Mouse (Mus musculus) limb, embryonic 11.5 days (tissue): ENCODE measurements around the gene Gemin5. TPM values are rescaled to one million over a fixed set of nuclear protein-coding genes. Genes with fewer than 3 reads are reported as not detected.

Source experiments
- ATAC-seq: fragments of 200-750 bp; cut with Nextera tagmentation; 2 replicates; pipeline ENCODE4 v1.8.0; 2017; ENCODE audit warnings: low read depth; ENCODE audit not compliant: insufficient number of reproducible peaks, low FRiP score, low TSS enrichment
- DNase-seq: peaks from one replicate; pipeline ENCODE4 v3.0.0-alpha.2; 2015; ENCODE audit warnings: low spot score
- H3K27ac ChIP-seq: fragments of 300-500 bp; sonication (generic); replicated peaks from 2 replicates; pipeline ENCODE4 v1.5.1; 2014; ENCODE audit warnings: low read depth, mild to moderate bottlenecking, low read length
- H3K27me3 ChIP-seq: fragments of 300-500 bp; sonication (generic); 2 replicates; pipeline ENCODE4 v1.6.1; 2014; ENCODE audit warnings: mild to moderate bottlenecking, low read length, mixed read lengths; ENCODE audit not compliant: control insufficient read depth, insufficient read depth
- H3K36me3 ChIP-seq: fragments of 300-500 bp; sonication (generic); 2 replicates; pipeline ENCODE4 v1.6.1; 2014; ENCODE audit warnings: mild to moderate bottlenecking, low read length, moderate library complexity, mixed read lengths; ENCODE audit not compliant: control insufficient read depth, insufficient read depth
- H3K4me1 ChIP-seq: fragments of 300-500 bp; sonication (generic); 2 replicates; pipeline ENCODE4 v1.6.1; 2014; ENCODE audit warnings: low read length, mixed read lengths; ENCODE audit not compliant: control insufficient read depth, insufficient read depth
- H3K4me2 ChIP-seq: fragments of 300-500 bp; sonication (generic); 2 replicates; pipeline ENCODE4 v1.6.1; 2014; ENCODE audit warnings: low read depth, mild to moderate bottlenecking, moderate library complexity; ENCODE audit not compliant: severe bottlenecking
- H3K4me3 ChIP-seq: fragments of 300-500 bp; sonication (generic); 2 replicates; pipeline ENCODE4 v1.5.1; 2014; ENCODE audit warnings: low read depth, low read length
- H3K9ac ChIP-seq: fragments of 300-500 bp; sonication (generic); 2 replicates; pipeline ENCODE4 v1.6.1; 2014; ENCODE audit warnings: mild to moderate bottlenecking, low read length
- H3K9me3 ChIP-seq: fragments of 300-500 bp; sonication (generic); 2 replicates; pipeline ENCODE4 v1.6.1; 2016; ENCODE audit warnings: low read length; ENCODE audit not compliant: control insufficient read depth
- WGBS: fragments of 180-500 bp; shearing (Covaris S2); extraction: QIAGEN DNeasy Blood & Tissue Kit; methylation state at CpG from one replicate; pipeline ENCODE4 v1.1.7; 2014; 5-methylcytosine and 5-hydroxymethylcytosine counted together
- polyA plus RNA-seq: library from polyadenylated mRNA; unstranded; fragments of >200 nt; fragmentation: Nextera tagmentation; extraction: Ambion mirVana; gene quantifications from 2 replicates; pipeline ENCODE4 v1.2.1, GENCODE M21; 2014

Gene Gemin5
- polyA plus RNA-seq, 1 experiment from 2014 or later, result 28.5 TPM

DNA sequence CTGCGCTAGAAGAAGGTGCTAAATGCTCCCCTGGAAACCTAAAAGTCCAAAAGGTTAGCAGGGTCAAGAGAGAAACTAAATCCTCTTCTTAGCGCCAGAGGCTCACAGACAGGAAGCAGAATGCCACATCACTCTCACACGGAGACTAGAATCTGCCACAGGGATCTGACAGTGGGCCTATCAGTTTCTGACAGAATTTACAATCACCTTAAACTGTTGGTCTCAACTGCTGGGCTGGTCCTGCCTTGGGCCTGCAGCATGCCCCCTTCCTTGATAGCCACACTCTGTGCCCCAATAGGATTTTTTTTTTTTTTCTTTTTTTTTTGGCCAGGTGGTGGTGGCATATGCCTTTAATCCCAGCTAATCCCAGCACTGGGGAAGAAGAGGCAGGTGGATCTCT, 11.5 kb downstream of the Gemin5 start:
- H3K9ac ChIP-seq, result no peak overlapping the region
- WGBS, result 83% methylated on average over 3 of the region's 3 CpGs
- ATAC-seq (no peak), DNase-seq (no peak)
- H3K4me1 ChIP-seq, result no peaks in the 10 kb centered on the region
- H3K27me3 ChIP-seq, result no peaks in the 10 kb centered on the region
- no peak overlapping the region for H3K4me3 ChIP-seq
- no peak overlapping the region for H3K4me2 ChIP-seq
- no peak overlapping the region for H3K27ac ChIP-seq
- H3K9me3 ChIP-seq, result no peaks in the 10 kb centered on the region
- H3K36me3 ChIP-seq, result peaks cover 27% of the 10 kb centered on the region

- Histone ChIP-seq H3K27ac (no peak overlapping the region), H3K36me3 (peaks cover 27% of the 10 kb centered on the region), H3K27me3 (no peaks in the 10 kb centered on the region), H3K4me3 (no peak overlapping the region), H3K4me2 (no peak overlapping the region), H3K9me3 (no peaks in the 10 kb centered on the region), H3K4me1 (no peaks in the 10 kb centered on the region), H3K9ac (no peak overlapping the region)
- WGBS, result 91% methylated on average over 9 of the region's 9 CpGs
- ATAC-seq (no peak), DNase-seq (no peak)
These were observed 12.9 kb downstream of the Gemin5 start for GRCm38 (mm10) chr11:58155458-58155857.

GRCm38 (mm10) chr11:58146241-58146640, 22.1 kb downstream of the Gemin5 start:
- DNase-seq, result no peak
- Histone ChIP-seq H3K9ac (no peak overlapping the region), H3K4me3 (no peak overlapping the region), H3K36me3 (peaks cover 35% of the 10 kb centered on the region), H3K27ac (no peak overlapping the region), H3K4me2 (no peak overlapping the region), H3K4me1 (no peaks in the 10 kb centered on the region), H3K27me3 (no peaks in the 10 kb centered on the region), H3K9me3 (no peaks in the 10 kb centered on the region)
- ATAC-seq, result no peak
- 95% methylated on average over 5 of the region's 5 CpGs for WGBS

- H3K9ac ChIP-seq, result no peak overlapping the region
- ATAC-seq, result no peak
- no peaks in the 10 kb centered on the region for H3K4me1 ChIP-seq
- no peak overlapping the region for H3K27ac ChIP-seq
- no peaks in the 10 kb centered on the region for H3K9me3 ChIP-seq
- H3K4me2 ChIP-seq, result no peak overlapping the region
- no peak for DNase-seq
- no peak overlapping the region for H3K4me3 ChIP-seq
- H3K27me3 ChIP-seq, result no peaks in the 10 kb centered on the region
- peaks cover 46% of the 10 kb centered on the region for H3K36me3 ChIP-seq
- WGBS, result 90% methylated on average over 9 of the region's 9 CpGs
These were observed 24.5 kb downstream of the Gemin5 start for GRCm38 (mm10) chr11:58143704-58144426.

DNA sequence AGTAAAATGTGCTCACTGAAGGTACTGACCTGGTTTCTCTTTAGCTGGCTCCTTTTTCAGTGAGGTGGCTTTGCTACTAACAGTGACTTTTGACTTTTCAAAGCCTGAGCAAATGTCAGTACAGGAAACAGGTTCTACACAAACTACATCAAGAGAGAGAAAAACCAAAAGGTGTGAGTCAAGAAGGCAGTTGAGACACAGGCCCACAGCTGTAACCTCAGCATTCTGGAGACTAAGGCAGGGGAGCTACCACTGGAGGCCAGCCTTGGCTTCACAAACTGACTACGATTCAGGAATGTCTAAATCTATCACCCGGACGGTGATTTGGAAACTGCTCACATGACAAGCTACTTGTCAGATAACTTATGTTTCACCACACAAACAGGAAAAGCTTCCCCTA, 28.9 kb downstream of the Gemin5 start:
- H3K27ac ChIP-seq, result no peak overlapping the region
- 94% methylated on average over 3 of the region's 3 CpGs for WGBS
- peaks cover 31% of the 10 kb centered on the region for H3K36me3 ChIP-seq
- H3K4me3 ChIP-seq, result no peak overlapping the region
- DNase-seq, result no peak
- H3K4me2 ChIP-seq, result no peak overlapping the region
- H3K9me3 ChIP-seq, result no peaks in the 10 kb centered on the region
- H3K27me3 ChIP-seq, result no peaks in the 10 kb centered on the region
- H3K4me1 ChIP-seq, result no peaks in the 10 kb centered on the region
- no peak overlapping the region for H3K9ac ChIP-seq
- no peak for ATAC-seq

DNA sequence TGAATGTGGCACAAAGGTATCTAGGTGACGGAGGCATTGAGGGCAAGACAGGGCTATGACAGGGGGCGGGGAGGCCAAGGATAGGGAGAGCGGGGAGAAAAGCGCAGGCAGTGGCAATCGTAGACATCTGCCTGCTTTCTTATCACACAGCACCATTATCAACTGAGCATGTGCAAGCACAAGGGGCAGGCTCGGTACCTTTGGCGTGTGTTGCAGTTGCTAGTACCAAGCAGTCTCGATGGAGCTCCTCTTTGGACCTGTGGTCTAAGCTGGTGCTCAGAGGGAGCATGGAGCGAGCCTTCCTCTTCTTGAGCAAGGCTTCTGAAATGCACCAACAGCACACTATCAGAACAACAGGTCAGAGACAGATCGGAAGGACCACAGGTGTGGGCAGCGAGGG, 29.5 kb downstream of the Gemin5 start:
- Histone ChIP-seq H3K9ac (no peak overlapping the region), H3K4me3 (no peak overlapping the region), H3K36me3 (peaks cover 26% of the 10 kb centered on the region), H3K27me3 (no peaks in the 10 kb centered on the region), H3K9me3 (no peaks in the 10 kb centered on the region), H3K27ac (no peak overlapping the region), H3K4me1 (no peaks in the 10 kb centered on the region), H3K4me2 (no peak overlapping the region)
- 96% methylated on average over 11 of the region's 11 CpGs for WGBS
- no peak for ATAC-seq
- no peak for DNase-seq

DNA sequence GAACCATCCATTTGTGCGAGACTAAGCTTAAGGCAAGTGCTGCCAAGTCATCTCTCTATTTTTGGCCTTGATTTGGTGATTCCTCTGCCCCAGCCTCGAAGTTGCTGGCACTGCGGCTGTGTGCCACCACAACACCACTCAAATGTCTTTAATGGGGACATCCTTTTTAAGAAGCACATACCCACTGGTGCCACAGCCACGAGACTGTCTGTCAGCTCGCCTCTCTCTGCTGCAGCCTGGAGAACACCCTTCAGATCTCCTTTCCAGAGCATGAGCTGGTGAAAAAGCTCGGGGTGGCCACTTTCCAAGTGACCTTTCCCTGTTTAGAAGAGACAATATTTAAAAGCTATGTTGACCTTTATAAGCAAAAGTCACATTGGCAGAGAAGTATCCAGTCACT, 31.7 kb downstream of the Gemin5 start:
- no peaks in the 10 kb centered on the region for H3K27me3 ChIP-seq
- 90% methylated on average over 6 of the region's 6 CpGs for WGBS
- no peak overlapping the region for H3K27ac ChIP-seq
- ATAC-seq, result no peak
- H3K9me3 ChIP-seq, result no peaks in the 10 kb centered on the region
- no peak overlapping the region for H3K9ac ChIP-seq
- no peak for DNase-seq
- no peak overlapping the region for H3K4me3 ChIP-seq
- H3K36me3 ChIP-seq, result peaks cover 27% of the 10 kb centered on the region
- H3K4me1 ChIP-seq, result no peaks in the 10 kb centered on the region
- H3K4me2 ChIP-seq, result no peak overlapping the region

DNA sequence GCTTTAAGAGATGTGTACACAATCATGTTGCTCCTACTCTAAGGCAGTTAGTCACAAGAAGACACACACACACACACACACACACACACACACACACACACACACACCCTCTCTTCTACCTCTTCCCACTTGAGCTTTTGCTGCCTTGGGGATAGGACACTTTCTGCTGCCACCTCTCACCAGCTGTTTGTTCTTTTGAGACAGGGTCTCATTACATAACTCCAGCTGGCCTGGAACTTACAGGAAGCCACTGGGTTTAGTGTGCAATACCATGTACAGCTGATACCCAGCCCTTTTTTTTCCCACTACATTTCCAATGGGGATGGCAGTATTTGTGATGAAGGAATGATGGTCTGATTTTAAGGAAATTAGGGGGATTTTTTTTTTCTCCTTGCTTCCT, 33.0 kb downstream of the Gemin5 start:
- ATAC-seq, result no peak
- H3K4me1 ChIP-seq, result no peaks in the 10 kb centered on the region
- no peak for DNase-seq
- H3K4me2 ChIP-seq, result no peak overlapping the region
- no peak overlapping the region for H3K27ac ChIP-seq
- H3K9me3 ChIP-seq, result no peaks in the 10 kb centered on the region
- H3K27me3 ChIP-seq, result no peaks in the 10 kb centered on the region
- H3K36me3 ChIP-seq, result peaks cover 20% of the 10 kb centered on the region; the same call in 1 of the 2 replicates
- no peak overlapping the region for H3K9ac ChIP-seq
- no peak overlapping the region for H3K4me3 ChIP-seq

DNA sequence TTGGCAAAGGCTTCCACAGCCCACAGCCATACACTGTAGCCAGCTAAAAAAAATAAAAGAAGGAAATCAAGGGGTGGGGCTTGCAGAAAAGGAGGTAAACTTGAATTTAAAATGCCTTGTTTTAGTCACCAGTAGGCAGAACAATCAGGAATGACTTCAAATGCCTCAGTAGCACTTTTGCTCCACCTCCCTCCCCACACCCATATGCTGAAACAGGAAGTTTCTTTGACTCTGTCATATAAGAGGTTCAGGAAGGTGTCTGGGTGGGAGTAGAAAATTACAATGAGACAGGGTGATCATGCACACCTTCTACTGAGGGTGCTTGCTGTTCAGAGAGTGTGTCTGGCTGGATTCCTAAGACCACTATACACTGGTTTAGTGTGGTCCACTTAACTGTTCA, 33.5 kb downstream of the Gemin5 start:
- H3K9me3 ChIP-seq, result no peaks in the 10 kb centered on the region
- peaks cover 20% of the 10 kb centered on the region; the same call in 1 of the 2 replicates for H3K36me3 ChIP-seq
- no peaks in the 10 kb centered on the region for H3K4me1 ChIP-seq
- no peak overlapping the region for H3K4me3 ChIP-seq
- DNase-seq (no peak), ATAC-seq (no peak)
- H3K9ac ChIP-seq, result no peak overlapping the region
- H3K4me2 ChIP-seq, result no peak overlapping the region
- H3K27ac ChIP-seq, result no peak overlapping the region
- no peaks in the 10 kb centered on the region for H3K27me3 ChIP-seq
